Mouse (Mus musculus) embryonic facial prominence, embryonic 11.5 days (tissue): ENCODE data around the gene Dnajb3. TPM values are rescaled to one million over a fixed set of nuclear protein-coding genes. Genes with fewer than 3 reads are reported as not detected.

Experiments
- ATAC-seq: fragments of 200-750 bp; cut with Nextera tagmentation; replicated peaks from 2 replicates; pipeline ENCODE4 v1.8.0; 2017; ENCODE audit warnings: low read depth; ENCODE audit not compliant: insufficient number of reproducible peaks, low FRiP score, low TSS enrichment
- DNase-seq: peaks from one replicate; pipeline ENCODE4 v3.0.0-alpha.2; 2015; ENCODE audit warnings: low spot score
- H3K27ac ChIP-seq: fragments of 300-500 bp; sonication (generic); replicated peaks from 2 replicates; pipeline ENCODE4 v1.5.1; 2014; ENCODE audit warnings: mild to moderate bottlenecking, low read depth, low read length, control low read depth
- H3K27me3 ChIP-seq: fragments of 300-500 bp; sonication (generic); 2 replicates; pipeline ENCODE4 v1.6.1; 2014; ENCODE audit warnings: mild to moderate bottlenecking, low read length, moderate library complexity, mixed read lengths; ENCODE audit not compliant: control insufficient read depth, insufficient read depth
- H3K36me3 ChIP-seq: fragments of 300-500 bp; sonication (generic); replicated peaks from 2 replicates; pipeline ENCODE4 v1.6.1; 2014; ENCODE audit warnings: low read depth, mild to moderate bottlenecking, low read length, moderate library complexity, mixed read lengths; ENCODE audit not compliant: control insufficient read depth, insufficient read depth
- H3K4me1 ChIP-seq: fragments of 300-500 bp; sonication (generic); 2 replicates; pipeline ENCODE4 v1.6.1; 2014; ENCODE audit warnings: low read length, mixed read lengths; ENCODE audit not compliant: control insufficient read depth, insufficient read depth
- H3K4me2 ChIP-seq: fragments of 300-500 bp; sonication (generic); 2 replicates; pipeline ENCODE4 v1.6.1; 2014; ENCODE audit warnings: low read depth, mild to moderate bottlenecking, control low read depth, low read length, moderate library complexity
- H3K4me3 ChIP-seq: fragments of 300-500 bp; sonication (generic); 2 replicates; pipeline ENCODE4 v1.5.1; 2014; ENCODE audit warnings: low read depth, low read length, control low read depth
- H3K9ac ChIP-seq: fragments of 300-500 bp; sonication (generic); replicated peaks from 2 replicates; pipeline ENCODE4 v1.6.1; 2014; ENCODE audit warnings: mild to moderate bottlenecking, control low read depth, low read length
- H3K9me3 ChIP-seq: fragments of 300-500 bp; sonication (generic); replicated peaks from 2 replicates; pipeline ENCODE4 v1.6.1; 2016; ENCODE audit warnings: mild to moderate bottlenecking, low read length, inconsistent platforms, mixed read lengths; ENCODE audit not compliant: control insufficient read depth
- WGBS: fragments of 180-500 bp; shearing (Covaris S2); extraction: QIAGEN DNeasy Blood & Tissue Kit; methylation state at CpG from one replicate; pipeline ENCODE4 v1.1.7; 2014; 5-methylcytosine and 5-hydroxymethylcytosine counted together
- polyA plus RNA-seq: library from polyadenylated mRNA; unstranded; fragments of >200 nt; fragmentation: Nextera tagmentation; extraction: Ambion mirVana; gene quantifications from 2 replicates; pipeline ENCODE4 v1.2.1, GENCODE M21; 2014

Gene Dnajb3
- polyA plus RNA-seq, 1 experiment from 2014 or later: 16.3 TPM

- Histone ChIP-seq H3K27ac (no peak overlapping the region), H3K9me3 (peaks cover 92% of the 10 kb centered on the region), H3K27me3 (no peaks in the 10 kb centered on the region), H3K9ac (no peak overlapping the region), H3K4me3 (no peak overlapping the region), H3K36me3 (no peaks in the 10 kb centered on the region), H3K4me2 (no peak overlapping the region), H3K4me1 (no peaks in the 10 kb centered on the region)
- whole genome bisulfite sequencing: 47% methylated on average over 6 of the region's 6 CpGs
- ATAC-seq (no peak), DNase-seq (no peak)
Measured at GRCm38 (mm10) chr1:88246386-88246785, 40.8 kb upstream of the Dnajb3 start.

GRCm38 (mm10) chr1:88245881-88246280 is 40.3 kb upstream of the Dnajb3 start:
- no peaks in the 10 kb centered on the region for H3K27me3 ChIP-seq
- no peaks in the 10 kb centered on the region for H3K36me3 ChIP-seq
- 76% methylated on average over 6 of the region's 6 CpGs for WGBS
- H3K9ac ChIP-seq: no peak overlapping the region
- no peak for ATAC-seq
- no peak overlapping the region for H3K4me2 ChIP-seq
- H3K9me3 ChIP-seq: peaks cover 92% of the 10 kb centered on the region
- H3K27ac ChIP-seq: no peak overlapping the region
- H3K4me3 ChIP-seq: no peak overlapping the region
- no peaks in the 10 kb centered on the region for H3K4me1 ChIP-seq
- DNase-seq: no peak

GRCm38 (mm10) chr1:88243861-88244260 is 38.3 kb upstream of the Dnajb3 start:
- no peak overlapping the region for H3K4me2 ChIP-seq
- peaks cover 92% of the 10 kb centered on the region for H3K9me3 ChIP-seq
- no peak overlapping the region for H3K9ac ChIP-seq
- no peak overlapping the region for H3K4me3 ChIP-seq
- H3K4me1 ChIP-seq: no peaks in the 10 kb centered on the region
- ATAC-seq (no peak), DNase-seq (no peak)
- no peak overlapping the region for H3K27ac ChIP-seq
- no peaks in the 10 kb centered on the region for H3K27me3 ChIP-seq
- 68% methylated on average over 5 of the region's 5 CpGs for WGBS
- no peaks in the 10 kb centered on the region for H3K36me3 ChIP-seq

GRCm38 (mm10) chr1:88240579-88240978 is 35.0 kb upstream of the Dnajb3 start:
- Histone ChIP-seq H3K9me3 (peaks cover 88% of the 10 kb centered on the region), H3K9ac (no peak overlapping the region), H3K27ac (no peak overlapping the region), H3K27me3 (no peaks in the 10 kb centered on the region), H3K4me2 (no peak overlapping the region), H3K4me1 (no peaks in the 10 kb centered on the region), H3K4me3 (no peak overlapping the region), H3K36me3 (no peaks in the 10 kb centered on the region)
- DNase-seq: no peak
- ATAC-seq: 0 out of 2 replicates have a peak, but pooled peaks have one; percentile 3
- 71% methylated on average over 4 of the region's 4 CpGs for WGBS

GRCm38 (mm10) chr1:88240072-88240471 is 34.5 kb upstream of the Dnajb3 start:
- no peaks in the 10 kb centered on the region for H3K4me1 ChIP-seq

GRCm38 (mm10) chr1:88238771-88239170 is 33.2 kb upstream of the Dnajb3 start:
- H3K27ac ChIP-seq: no peak overlapping the region
- H3K27me3 ChIP-seq: no peaks in the 10 kb centered on the region
- DNase-seq: no peak
- no peaks in the 10 kb centered on the region for H3K36me3 ChIP-seq
- no peak overlapping the region for H3K9ac ChIP-seq
- no peak overlapping the region for H3K4me3 ChIP-seq
- H3K9me3 ChIP-seq: peaks cover 88% of the 10 kb centered on the region
- H3K4me1 ChIP-seq: no peaks in the 10 kb centered on the region
- ATAC-seq: peak; percentile 12; the same call in 1 of the 2 replicates
- H3K4me2 ChIP-seq: no peak overlapping the region
- 79% methylated on average over 6 of the region's 6 CpGs for WGBS

More at GRCm38 (mm10) chr1:88240072-88240471, 34.5 kb upstream of the Dnajb3 start:
- Histone ChIP-seq H3K9ac (no peak overlapping the region), H3K4me3 (no peak overlapping the region), H3K36me3 (no peaks in the 10 kb centered on the region), H3K27ac (no peak overlapping the region), H3K4me2 (no peak overlapping the region), H3K9me3 (peaks cover 88% of the 10 kb centered on the region), H3K27me3 (no peaks in the 10 kb centered on the region)
- WGBS: 77% methylated on average over 5 of the region's 5 CpGs
- DNase-seq (no peak), ATAC-seq (no peak)

- Histone ChIP-seq H3K27me3 (no peaks in the 10 kb centered on the region), H3K9ac (no peak overlapping the region), H3K4me2 (no peak overlapping the region), H3K4me1 (no peaks in the 10 kb centered on the region), H3K4me3 (no peak overlapping the region), H3K36me3 (no peaks in the 10 kb centered on the region), H3K9me3 (peaks cover 89% of the 10 kb centered on the region), H3K27ac (no peak overlapping the region)
- ATAC-seq (no peak), DNase-seq (no peak)
- 81% methylated on average over 5 of the region's 5 CpGs for WGBS
Measured at GRCm38 (mm10) chr1:88237311-88237710, 31.7 kb upstream of the Dnajb3 start.

- 63% methylated on average over 4 of the region's 4 CpGs for WGBS
- Histone ChIP-seq H3K27ac (no peak overlapping the region), H3K36me3 (no peaks in the 10 kb centered on the region), H3K9ac (no peak overlapping the region), H3K4me3 (no peak overlapping the region), H3K9me3 (peaks cover 94% of the 10 kb centered on the region), H3K27me3 (no peaks in the 10 kb centered on the region), H3K4me2 (no peak overlapping the region), H3K4me1 (no peaks in the 10 kb centered on the region)
- DNase-seq: no peak
- no peak for ATAC-seq
Measured at GRCm38 (mm10) chr1:88235894-88236415, 30.4 kb upstream of the Dnajb3 start.
